Mouse (Mus musculus): ENCODE data around the gene Park7.
"Not testable (repeated sequence)": the region's sequence is repeated elsewhere in the genome, so short reads cannot be mapped to it uniquely, and the experiment has no call there.

Gene Park7

DNA sequence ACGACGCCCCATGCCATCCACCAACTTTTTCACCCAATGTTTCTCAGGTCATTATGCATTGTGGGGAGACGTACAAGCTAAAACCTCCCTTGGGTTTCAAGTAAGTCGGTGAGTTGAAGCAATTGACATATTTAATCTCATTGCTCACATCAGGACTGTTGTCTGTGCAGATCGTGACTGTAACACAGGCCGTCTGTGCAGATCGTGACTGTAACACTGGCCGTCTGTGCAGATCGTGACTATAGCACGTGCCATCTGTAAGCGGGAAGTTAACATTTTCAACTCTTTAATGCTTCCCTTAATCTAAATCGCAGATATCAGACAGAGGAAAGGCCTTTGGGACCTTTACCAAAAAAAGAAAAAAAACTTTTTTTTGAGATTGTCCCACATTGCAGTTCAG is 494 bp downstream of the Park7 start:
- no peak for DNase-seq (ENCODE audit: low spot score in 2 of 2)

DNA sequence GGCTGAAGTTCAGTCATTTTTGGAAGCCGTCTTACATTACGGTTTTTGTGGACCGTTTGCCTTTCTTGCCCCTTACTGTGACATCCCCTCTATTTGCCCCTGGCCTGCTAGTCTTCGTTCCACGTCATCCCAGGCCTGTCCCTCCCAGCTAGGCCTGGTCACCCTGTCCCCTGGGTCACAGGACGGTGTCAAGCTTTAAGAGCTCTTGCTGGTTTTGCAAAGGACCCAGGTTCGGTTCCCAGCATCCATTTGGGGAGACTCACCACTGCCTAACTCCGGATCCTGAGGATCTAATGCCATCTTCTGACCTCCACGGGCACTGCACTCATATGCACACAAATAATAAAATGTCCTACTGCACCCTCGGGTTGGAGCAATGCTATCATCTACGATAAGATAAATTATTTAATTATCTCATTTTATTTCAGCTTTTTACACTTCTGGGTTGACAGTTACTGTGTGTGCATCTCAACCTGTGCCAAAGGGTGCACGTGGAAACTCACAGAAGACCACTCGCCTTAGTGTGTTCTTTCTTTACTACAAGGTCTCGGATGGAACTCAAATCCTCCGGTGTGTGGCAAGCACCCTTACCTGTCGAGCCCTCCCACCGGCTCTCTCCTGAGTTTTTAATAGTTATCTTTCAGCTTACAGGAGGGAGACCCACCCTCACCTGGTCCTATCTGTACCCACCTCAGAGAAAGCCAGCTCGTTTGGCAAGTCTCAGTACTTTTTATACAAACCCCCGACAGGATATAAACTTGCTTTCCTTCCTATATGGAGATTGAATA is 3.9 kb downstream of the Park7 start:
- DNase-seq (ENCODE audit: low spot score in 2 of 2), result peak in 1 of 2 experiments; percentile 43

DNA sequence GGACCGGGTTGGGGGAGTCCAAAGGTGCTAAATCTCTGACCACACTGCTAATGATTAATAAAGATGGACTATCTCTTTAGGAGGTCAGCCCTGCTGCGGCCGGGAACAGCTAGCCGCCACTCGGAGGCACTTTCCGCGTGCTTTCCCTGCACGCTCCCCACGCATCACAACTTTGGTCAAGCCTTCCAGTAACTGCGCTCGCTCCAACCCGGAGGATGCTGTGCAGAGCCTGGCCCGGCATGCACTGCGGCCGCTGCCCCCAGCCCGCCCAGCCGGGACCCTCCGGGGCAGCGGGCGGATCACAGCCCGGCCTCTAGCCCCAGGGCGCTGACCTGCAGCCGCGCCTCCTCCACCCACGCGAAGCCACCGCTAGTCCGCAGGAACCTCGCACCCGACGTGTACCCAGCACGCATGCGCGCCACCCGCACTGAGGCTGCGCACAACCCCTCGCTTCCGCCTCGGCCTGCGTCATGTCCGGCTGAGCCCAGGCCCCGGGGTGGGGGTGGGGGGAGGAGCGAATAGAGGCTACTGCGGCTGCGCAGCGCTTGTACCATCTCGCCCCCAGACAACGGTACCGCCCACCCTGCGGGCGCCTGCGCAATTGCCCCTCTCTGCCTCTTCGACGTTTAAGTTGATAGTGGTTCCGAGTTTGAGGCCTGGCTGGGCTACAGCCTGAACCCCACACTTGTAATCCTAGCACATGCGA is 4.6 kb downstream of the Park7 start:
- DNase-seq (ENCODE audit: low spot score in 2 of 2), result peak; percentile 98 to 99

DNA sequence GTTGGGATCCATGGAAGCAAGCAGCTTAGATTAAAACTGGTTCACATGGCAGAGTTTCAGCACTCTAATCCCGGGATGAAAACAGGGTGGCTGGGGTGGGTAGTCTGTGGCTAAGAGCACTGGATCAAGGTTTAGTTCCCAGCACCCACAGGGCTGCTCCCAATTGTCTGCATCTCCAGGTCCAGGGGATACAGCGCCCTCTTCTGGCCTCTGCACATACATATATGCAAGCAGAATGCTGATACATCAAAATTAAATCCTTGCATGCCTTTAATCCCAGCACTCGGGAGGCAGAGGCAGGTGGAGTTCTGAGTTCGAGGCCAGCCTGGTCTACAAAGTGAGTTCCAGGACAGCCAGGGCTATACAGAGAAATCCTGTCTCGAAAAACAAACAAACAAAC is 5.7 kb downstream of the Park7 start:
- not testable (repeated sequence) for DNase-seq (ENCODE audit: low spot score in 2 of 2)

DNA sequence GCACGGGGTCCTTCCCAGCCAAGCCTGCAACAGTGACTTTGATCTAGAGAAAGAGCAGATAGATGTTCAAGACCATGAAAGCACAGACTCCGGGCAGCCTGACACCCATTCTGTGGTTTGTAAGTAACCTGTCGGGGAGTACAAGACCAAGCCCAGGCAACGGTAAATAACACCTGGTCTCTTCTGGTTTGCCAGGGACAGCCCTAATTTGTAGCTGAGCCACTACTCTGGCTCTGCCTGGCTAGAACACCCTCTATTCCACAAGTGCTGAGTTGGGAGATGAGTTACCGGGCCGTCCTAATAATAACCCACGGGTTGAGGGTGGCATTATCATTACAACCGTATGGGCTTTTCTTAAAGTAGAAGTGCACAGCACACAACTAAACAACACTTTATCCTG is 7.1 kb downstream of the Park7 start:
- peak in 1 of 2 experiments; percentile 22 for DNase-seq (ENCODE audit: low spot score in 2 of 2)

DNA sequence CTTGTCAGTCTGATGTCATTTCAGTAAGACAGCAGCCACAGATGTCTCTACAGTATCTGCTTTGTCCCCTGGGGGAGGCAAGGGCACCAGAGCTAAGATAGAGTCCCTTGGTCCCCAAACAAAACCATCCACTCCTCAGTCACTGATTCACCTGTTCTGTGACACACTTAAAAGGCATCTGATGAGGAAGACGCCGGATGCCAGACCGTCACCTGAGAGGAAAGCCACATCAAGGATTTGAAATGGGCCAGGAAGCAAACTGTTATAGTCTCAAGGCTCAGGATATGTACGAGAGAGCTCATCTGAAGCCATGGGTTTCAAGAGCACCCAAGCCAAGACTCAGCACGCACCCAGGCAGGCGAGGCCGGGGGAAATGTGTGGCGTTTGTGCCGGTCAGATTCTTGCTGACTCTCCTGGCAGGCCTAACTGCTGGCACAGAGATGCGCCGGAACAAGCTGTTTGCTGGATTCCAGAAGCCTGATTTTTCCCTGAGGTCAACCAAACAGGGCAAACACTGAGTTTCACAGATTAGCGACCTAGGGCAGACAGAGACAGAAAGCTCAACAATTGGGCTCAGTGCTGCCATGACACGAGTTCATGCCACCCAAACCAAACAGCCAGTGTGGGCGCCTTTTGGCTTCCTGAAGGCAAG is 11.0 kb downstream of the Park7 start:
- no peak for DNase-seq (ENCODE audit: low spot score in 2 of 2)

DNA sequence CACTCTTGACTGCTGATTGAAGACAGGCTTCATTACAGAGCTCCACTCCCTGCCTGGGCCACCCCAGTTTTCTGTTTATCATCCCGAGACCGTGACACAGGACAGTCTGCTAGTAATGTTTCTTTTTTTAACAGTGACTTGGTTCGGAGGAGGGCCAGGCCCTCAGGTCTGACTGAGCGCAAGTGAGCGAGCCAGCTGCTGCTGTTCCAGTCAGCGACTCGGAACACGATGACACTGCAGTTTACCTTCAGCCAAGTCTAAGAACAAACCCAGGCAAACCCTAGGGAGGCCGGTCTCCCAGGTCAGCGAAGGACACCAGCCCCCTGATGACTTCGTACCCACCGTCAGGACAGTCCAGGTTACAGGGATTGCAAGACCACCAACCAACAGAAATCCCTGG is 12.2 kb downstream of the Park7 start:
- no peak for DNase-seq (ENCODE audit: low spot score in 2 of 2)

DNA sequence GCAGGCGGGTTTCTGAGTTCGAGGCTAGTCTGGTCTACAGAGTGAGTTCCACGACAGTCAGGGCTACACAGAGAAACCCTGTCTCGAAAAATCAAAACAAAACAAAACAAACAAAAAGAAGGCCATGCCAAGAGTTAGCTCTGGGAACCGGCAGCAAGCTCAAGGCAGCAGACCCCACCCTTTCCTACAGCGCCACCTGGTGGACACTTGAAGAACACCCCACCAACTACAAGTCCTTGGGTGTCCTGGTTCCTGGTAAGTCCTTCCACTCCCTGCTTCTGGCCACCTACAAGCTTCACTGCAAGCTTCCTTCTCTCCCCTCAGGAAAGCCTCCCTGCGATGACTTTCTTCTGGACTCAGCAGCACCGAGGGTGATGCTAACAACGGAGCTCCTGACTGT is 12.6 kb downstream of the Park7 start:
- DNase-seq (ENCODE audit: low spot score in 2 of 2), result peak; percentile 62 to 83

DNA sequence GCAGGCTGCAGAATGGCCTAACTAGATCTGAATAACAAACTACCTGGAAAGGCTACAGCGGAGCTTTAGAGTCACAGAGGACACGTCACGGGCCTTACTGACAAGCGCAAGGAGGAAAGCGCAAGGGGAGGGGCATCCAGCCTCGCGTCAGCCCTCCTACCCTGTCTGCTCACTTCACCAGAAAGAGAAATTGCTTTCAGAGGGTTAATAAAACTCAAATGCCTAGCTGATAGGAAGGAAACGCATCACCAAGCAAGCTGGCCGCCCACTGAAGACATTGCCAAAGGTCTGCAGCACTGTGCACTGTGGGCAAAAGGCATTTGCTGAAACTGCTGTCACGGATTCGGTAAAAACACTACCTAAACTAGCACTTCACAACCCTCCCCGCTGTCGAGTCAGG is 13.8 kb downstream of the Park7 start:
- DNase-seq (ENCODE audit: low spot score in 2 of 2), result no peak

DNA sequence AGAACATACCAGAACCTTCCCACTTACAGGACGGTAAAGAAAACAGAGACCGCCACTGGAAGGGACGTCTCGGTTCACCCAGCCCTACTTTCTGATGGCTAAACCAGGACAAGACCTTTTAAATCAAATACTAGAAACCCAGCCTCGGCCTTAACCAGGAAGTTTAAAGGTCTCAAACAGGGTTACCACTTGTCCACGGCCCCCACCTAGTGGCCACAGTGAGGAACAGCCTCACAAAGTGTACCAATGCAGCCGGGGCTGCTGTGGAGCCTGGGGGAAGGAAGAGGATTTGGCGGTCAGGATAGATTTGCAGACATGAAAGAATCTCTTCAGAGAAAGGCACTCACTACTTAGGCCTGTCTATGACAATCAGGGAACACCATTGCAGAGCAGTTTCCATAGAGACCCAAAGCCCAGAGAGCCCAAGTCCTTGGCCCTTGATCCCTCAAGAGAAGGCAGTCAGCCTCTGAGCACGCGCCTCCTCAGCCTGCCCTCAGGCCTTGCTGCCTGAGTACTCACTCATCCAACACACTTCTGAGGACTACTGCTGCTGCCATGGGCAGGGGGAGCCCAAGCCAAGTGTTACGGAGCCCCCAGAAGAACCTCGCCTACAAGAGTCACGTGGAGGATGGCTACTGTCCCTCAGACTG is 15.4 kb downstream of the Park7 start:
- DNase-seq (ENCODE audit: low spot score in 2 of 2), result peak; percentile 67 to 70

DNA sequence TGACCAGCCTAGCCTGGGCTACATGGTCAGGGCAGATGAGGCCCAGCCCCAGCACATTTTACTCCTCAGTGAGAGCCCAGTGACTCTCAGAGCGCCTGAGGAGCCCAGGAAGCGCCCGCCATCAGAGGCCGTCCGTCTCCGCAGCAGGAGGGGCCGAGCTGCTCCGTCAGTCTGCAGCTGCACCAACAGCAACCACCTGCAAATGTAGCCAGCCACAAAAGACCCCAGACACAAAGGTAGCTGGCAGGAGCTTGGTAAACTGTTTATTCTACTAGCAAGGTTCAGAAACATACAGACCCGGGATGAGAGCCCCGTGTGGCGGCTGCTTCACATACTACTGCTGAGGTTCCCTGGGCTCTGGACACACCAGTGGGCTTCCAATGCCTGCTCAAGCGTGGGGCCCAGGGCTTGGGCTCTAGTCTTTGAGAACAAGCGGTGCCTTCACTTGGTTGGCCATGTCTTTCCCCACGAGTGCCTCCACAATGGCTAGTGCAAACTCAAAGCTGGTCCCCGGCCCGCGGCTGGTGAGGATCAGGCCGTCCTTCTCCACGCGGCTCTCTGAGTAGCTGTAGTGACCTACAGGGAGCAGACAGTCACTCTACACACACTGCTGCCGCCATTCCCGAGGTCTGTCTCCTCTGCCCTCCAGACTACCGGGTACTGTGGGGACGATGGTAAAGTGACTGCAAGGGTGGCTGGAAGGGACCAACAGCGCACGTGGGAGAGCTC is 17.2 kb downstream of the Park7 start:
- DNase-seq (ENCODE audit: low spot score in 2 of 2), result no peak

DNA sequence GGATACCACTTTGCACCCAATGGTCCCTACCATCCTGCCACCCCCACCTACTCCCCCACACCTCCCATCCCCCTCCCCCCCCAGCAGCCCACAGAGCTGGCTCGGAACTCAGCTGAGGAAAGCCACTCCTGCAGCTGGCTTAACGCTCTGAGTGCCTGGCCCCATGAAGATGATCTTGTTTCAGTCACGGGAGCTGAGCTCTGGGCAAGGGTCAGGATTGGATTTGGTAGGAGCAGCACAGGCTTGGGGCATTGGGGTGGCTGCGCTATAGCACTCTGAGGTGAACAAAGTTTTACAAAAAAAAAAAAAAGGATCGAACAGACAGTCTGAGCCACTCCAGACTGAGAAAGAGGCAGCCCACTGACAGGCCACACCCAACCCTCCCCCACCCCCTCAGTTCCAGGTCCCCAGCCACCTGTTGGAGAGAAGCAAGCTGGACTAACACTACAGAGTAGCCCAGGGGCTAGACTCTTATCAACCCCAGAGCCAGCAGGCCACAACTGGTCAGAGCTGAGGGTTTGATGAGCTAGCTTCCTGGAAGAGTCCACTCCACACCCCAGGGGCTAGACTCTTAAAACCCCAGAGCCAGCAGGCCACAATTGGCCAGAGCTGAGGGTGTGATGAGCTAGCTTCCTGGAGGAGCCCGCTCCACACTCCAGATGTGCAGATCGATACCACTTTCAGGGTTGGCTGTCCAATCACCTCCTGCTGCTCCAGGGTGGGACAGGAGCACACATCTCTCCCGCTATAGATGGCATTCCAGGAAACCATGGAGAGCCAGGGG is 19.3 kb downstream of the Park7 start:
- no peak for DNase-seq (ENCODE audit: low spot score in 2 of 2)

DNA sequence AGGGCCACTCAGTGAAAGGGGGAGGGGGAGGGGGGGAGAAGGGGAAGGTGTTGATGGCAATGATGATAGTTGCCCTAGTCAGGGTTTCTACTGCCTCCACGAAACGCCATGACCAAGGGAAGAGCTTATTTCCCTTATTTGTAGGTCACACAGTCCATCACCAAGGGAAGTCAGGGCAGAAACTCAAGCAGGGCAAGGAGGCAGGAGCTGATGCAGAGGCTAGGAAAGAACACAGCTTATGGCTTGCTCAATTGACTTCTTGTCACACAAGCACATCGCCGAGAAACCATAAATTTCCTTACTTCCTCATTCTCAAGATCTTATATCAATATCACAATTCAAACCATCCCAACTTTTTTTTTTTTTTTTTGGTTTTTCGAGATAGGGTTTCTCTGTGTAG is 22.9 kb downstream of the Park7 start:
- DNase-seq (ENCODE audit: low spot score in 2 of 2), result no peak

DNA sequence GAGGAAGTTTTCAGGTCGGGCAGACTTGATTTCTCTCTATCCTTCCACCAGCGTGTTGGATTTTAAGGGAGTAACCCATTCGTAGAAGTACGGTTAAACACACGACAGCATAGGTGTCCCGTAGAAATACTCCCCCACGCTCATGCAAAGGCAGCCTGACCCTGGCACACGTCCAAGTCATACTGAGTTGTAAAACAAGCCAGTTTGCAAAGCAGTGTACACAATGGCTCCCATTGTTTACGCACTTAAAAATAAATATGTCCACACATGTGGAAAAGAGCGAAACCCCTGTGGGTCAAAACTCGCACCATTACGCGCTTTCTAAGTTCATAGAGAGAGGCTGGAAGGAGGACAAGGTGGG is 24.3 kb downstream of the Park7 start:
- no peak for DNase-seq (ENCODE audit: low spot score in 2 of 2)

DNA sequence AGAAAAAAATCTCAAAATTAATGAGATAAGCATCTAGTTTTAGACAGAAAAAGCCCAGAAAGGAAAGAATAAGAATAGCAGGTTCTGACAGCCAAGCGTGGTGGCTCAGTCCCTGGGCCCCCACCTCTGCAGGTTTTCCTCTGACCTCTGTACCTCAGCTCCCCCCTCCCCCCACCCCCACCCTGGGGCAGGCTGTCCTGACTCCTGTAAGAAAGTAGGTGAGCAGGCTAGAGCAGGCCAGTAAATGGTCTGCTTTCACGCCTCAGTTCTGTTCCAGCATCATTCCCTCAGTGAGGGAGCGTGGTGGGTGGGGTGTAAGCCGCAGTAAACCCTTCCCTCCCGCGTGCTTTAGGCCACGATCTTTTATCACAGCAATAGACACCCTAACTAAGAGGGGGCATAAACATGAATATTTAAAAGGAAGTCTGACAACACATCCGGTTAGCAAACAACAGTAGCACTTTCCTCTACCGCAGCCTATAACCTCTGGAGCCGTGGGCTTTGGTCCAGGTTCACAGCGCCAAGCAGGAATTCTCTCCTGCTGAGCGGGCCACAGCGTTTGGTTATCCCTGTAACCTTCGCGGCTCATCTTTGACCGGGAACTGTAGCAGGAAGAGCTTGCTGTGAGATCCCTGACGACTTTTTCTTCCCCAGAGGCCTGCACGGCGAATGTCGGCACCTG is 24.8 kb downstream of the Park7 start:
- no peak for DNase-seq (ENCODE audit: low spot score in 2 of 2)

DNA sequence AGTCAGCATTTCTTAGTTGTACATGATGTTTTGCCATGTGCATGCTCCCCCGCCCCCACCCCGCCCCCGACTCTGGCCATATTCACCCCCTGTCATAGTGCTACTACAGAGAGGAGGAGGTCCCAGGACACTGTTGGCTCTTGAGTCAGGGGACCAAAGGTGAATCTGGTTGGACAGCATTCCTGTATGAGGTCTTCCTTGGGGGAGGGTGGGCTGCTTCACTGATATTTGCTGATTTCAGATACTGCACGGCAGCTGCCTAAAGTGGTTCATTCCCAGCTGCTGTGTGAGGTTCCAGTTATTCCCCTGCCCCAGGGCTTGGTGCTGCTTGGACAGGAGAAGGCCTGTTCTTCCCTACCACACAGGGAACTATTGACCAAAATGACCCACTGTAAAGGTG is 25.7 kb downstream of the Park7 start:
- DNase-seq (ENCODE audit: low spot score in 2 of 2), result no peak

DNA sequence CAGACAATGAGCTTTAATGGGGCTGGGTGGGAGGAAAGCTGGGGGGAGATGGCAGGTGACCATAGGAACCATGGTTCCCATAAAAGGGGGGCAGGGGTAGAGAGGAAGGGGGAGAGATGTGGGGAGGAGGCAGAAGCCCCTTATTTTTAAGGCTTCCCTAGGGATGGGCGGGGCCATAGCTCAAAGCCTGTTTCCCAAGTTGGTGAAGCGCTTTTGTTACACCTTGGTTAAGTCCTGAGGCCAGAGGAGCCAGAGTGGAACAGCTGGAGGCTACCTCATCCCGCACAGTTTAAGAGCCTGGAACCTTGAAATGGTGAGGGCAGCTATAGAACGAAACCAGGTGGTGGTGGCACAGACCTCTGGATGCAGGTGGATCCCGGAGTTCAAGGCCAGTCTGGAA is 26.3 kb downstream of the Park7 start:
- DNase-seq (ENCODE audit: low spot score in 2 of 2), result no peak

DNA sequence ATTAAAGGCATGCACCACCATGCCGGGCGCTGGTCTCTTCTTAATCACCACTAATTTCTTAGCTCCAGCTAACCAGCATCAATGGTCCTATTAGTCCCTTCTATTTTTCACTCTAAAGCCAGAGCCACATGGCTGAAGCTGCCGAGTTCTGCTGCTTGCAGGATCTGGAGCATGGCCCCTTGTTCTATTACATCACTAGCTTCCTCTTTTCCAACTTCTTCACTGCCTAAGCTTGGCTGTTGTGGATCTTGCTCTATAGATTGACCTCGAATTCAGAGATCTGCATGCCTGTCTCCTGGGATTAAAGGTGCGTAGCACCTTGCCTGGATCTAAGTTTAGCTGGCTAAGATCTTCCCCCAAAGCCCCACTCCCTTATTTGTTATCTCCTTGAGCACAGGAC is 31.6 kb downstream of the Park7 start:
- DNase-seq (ENCODE audit: low spot score in 2 of 2), result no peak

DNA sequence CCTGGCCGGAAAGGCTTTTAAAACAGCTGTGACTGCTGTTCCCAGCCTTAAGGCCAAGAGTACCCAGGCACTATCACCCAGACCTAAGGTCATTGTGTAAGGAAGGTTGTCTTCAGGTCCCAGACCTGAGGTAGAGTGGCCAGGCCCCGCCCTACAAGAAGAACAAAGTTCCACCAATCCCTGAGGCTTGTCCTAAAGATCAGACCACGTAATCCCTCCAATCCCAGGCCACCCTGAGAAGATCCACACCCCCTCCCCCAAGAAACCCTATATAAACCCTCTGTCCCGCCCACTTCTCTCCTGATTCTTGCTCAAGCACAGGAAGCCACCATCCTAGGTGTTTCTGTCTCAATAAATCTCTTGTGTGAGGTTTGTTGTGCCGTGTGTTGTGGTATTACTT is 33.9 kb downstream of the Park7 start:
- no peak for DNase-seq (ENCODE audit: low spot score in 2 of 2)

DNA sequence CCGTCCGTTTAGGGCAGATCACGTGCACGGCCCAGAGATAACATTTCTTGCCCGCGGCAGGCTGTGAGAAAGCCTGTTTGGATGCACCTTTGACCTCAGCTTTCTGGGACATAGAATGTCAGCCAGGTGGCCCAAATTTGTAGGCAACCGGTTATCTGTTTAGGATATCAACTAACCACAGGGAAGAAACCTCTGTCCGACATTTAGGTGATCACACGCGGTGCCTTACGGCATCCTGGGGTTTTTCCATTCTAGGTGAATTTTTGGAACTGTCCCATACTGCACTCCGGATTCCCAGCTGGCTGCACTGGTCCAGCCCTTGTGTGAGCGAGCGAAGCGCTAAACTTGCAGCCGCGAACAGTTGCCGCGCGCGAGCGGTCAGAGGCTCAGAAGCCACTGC is 34.6 kb downstream of the Park7 start:
- DNase-seq (ENCODE audit: low spot score in 2 of 2), result no peak

All from right cerebral cortex, postnatal 10 days (tissue).